Mouse (Mus musculus) urinary bladder, adult 2 months (tissue): Measurements from ENCODE around the gene Gm6169. TPM values are rescaled to one million over a fixed set of nuclear protein-coding genes. Genes with fewer than 3 reads are reported as not detected.
"Not testable (repeated sequence)": the region's sequence is repeated elsewhere in the genome, so short reads cannot be mapped to it uniquely, and the experiment has no call there.

Experiments used
- DNase-seq: peaks from one replicate; pipeline ENCODE4 v3.0.0; 2022; ENCODE audit warnings: low spot score
- polyA plus RNA-seq: library from polyadenylated mRNA; depleted of rRNA; stranded (reverse); fragments of >200 nt; gene quantifications from 2 replicates; pipeline ENCODE4 v1.2.3, GENCODE M21; 2012; rRNA removed

Gene Gm6169
- polyA plus RNA-seq, 1 experiment: 8.9 TPM

DNA sequence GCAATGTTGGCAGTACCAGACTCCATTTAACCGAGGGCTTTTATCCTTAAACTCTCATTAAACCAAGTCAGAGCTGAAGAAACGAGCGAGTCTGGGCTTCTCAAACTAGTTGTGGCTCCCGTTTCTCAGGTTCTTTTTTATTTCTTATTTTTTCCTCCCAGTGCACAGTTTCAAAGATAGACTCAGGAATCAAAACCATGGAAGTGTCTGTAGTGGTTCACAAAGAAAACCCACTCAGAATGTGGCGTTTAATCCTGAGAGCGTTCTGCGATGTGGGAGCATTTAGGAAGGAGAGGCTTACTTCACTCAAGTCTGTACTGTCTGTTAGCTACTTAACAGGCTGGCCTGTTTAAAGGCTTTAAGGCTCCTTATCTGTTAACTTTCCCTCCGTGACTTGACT is 30.9 kb downstream of the Gm6169 start:
- DNase-seq: no peak

DNA sequence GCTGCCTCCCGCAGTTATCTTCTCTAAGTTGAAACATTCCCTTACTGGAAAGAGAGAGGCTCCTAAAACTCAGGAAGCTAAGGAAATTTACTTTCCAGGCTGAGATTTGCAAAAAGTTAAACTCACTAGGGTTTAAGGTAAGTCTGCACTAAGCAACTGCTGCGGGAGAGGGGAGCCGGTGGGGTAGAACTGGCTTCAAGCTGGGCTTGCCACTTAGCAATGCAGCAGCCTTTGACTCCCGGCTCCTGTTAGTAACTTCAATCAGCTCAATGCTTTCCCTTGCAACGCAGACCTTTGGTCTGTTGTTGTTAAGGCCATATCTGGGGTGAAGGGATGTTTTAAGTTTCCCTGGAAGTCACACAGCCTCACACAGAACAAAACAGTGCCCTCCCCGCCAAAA is 31.3 kb downstream of the Gm6169 start:
- DNase-seq: no peak

DNA sequence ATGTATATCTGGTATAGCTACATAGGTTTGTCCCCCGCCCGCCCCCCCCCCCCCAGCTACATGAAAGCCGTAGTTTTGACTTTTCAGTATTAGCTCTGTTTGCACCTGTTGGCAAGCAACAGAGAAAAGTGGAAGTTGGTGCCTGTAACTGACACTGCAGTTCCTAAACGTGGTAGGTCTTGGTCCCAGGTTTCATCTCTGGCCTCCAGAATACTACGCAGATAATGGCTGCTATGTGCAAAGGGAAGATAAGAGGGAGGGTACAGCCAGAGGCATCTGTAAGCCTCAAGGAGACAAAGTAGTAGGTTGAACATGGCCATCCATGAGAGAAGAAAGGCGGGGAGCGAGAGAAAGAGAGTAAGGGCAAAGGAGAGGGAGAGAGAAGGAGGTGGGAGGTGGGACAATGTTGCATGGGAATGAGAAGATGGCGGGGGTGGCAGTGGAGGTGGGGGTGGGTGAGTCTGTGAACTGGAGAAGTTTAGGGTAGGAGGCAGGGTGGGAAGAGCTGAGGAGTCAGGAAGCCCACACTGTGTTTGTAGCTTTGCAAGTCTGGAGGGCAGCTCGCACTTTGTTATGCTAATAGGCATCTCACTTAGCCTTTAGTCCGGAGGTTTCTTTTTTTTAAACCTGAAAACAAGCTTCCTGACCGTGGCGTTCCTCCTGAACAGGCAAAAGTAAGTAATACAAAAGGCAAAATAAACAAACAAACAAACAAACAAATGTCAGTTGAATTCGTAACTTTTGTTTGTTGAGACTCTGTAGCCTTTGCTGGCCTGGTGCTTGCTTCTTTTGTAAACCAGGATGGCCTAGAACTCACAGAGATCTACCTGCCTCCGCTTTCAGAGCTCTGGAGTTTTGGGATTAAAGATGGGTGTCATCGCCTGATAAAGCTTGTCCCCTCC is 32.1 kb downstream of the Gm6169 start, which contains the start of gene Fam169a:
TSS of gene Fam169a (plus strand) at position 638 of the 902 bp plus-strand sequence.
- DNase-seq: no peak

DNA sequence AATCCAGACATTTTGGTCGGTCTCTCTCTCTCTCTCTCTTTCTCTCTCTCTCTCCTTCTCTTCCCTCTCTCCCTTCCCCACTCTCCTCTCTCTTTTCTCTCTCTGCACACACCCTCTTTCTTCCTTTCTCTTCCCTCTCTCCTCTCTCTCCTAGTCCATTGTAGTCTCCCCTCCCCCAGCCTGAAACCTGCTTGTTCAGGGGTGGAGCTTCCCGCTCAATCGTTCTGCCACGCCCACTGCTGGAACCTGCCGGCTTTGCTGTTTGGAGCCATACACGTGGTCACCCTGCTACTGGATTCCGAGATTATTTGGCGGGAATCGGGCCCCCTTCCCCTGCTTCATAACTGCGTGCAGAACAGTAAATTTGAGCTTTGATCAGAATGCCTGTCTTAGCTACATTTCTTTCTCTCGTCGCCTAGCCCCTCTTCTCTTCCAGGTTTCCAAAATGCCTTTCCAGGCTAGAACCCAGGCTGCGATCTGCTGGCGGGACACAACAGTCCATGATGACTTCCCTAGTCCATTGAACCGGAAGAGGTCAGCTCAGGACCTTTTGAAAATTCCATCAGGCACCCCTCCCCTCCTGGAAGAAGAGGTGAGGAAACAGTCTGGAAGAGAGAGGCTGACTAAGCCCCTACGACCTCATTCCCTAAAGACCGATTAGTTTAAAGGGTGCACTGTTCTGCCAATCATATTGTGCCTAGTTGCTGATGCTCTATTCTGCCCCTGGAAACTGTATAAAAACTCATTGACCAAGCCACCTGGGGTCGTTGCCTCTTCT is 34.0 kb downstream of the Gm6169 start:
- not testable (repeated sequence) for DNase-seq

DNA sequence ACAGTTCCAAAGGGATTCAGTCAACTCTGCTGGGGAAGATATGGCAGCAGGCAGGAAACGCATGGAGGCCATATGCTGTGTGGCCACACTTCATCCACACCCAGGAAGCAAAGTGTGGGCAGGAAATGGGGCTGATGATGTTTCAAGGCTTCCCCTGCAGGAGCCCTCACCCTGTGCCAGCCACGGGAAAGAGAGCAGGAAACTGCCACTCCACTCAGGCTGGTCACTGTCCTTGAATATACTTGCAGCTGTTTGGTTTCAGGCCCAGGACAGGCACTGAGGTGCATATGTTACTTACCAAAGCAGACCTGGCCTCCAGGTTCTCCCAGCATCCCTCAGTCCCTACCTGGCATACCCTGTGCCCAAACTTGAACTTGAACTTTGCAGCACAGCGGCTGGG is 34.6 kb downstream of the Gm6169 start:
- DNase-seq: no peak

DNA sequence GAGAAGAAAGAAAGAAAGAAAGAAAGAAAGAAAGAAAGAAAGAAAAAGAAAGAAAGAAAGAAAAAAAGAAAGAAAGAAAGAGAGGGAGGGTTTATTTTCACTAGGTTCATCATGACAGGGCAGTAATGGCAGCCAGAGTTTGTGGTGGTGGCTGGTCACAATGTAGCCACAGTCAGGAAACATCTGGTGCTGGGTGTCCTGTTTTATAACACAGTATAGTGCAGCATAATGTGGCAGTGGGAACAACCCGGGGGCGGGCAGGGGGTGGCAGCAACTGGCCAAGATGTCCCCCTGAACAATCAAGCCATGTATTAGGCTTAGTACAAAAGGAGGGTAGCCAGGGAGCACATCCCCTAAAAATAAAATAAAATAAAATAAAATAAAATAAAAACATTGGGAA is 35.6 kb downstream of the Gm6169 start:
- no peak for DNase-seq

DNA sequence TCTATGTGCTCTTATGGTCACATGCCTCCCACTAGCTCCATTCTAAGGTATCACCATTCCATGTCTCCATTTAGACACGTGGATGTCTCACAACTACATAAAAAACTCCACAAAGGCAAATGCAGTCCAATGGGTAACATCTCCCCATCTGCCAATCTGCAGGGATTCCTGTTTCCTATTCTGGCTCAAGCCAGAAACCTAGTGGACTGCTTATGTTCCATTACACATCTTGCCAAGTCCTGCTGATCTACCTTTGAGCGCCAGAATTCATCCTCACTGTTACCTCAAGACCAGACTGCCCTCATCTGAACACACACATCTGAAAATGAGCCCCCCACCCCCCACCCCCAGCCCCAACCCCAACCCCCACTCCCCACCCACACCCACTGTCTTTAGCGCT is 36.9 kb downstream of the Gm6169 start:
- no peak for DNase-seq

DNA sequence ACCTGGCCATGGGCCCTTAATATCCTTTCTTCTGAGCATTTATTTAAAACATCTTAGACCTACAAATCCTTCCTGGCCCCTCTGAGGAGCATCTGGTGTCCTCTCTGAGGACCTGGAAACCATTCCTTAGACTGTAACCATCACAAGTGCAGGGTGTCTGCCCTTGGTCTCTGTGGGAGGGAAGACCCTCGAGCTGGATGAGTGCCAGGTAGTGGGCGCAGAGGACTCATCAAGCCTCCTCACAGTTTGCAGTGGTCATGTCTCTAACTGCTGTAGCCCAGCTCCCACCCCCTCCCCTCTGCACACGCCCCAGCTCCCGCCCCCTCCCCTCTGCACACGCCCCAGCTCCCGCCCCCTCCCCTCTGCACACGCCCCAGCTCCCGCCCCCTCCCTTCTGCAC is 38.7 kb downstream of the Gm6169 start:
- DNase-seq: no peak

DNA sequence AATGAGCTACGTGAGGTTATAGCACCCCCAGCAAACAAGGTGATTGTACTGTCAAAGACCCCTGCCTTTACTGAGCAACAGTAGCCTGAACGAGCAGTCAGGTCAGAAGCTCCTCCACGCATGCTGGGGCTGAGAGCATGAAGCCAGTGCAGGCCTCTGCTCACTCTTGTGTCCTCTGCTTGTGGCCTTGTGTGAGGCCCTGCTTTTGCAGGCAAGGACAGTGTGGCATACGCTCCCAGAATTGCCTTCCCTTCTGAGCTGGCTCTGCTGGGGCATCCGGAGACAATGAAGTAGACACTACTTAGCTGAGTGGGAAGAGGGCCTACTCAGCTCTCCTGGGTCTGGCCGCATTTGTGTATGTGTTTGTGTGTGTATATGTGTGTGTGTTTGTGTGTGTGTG is 39.3 kb downstream of the Gm6169 start:
- no peak for DNase-seq

DNA sequence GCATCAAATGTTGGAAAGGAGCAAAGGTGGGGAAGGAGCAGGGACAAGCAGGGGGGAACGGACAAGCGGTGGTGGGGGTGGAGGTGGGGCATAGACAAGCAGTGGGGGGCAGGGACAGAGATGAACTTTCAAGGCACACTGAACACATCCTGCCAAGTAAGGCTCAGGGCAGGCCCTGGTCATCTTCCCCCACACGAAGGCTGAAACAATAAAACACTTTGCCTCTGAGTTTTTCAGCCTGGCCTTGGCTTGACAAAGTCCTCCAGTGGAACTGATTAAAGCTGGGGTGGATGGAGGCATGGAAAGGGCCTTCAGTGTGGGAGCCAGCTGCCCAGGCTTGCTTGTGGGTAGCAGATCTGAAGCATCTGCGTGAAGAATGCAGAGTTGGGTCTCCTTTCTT is 41.2 kb downstream of the Gm6169 start:
- DNase-seq: no peak

DNA sequence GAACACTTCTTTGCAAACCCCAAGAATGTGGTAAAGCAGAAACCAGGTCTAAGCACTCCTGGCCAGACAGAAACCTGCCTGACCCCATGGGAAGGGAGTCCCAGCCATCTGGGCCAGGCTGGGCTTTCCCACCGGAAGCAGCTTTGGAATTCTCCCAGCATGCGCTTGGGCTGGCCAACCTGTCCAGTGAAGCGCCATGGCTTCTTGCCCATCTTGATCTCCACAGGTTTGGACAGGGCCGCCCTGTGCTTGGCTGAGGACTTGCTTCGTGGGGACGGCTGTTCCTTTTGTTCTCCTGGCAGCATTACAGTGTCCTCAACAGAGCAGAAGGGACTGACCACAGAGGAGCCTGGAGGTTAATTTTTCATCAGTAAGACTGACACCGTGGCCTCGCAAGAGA is 45.2 kb downstream of the Gm6169 start:
- DNase-seq: no peak

DNA sequence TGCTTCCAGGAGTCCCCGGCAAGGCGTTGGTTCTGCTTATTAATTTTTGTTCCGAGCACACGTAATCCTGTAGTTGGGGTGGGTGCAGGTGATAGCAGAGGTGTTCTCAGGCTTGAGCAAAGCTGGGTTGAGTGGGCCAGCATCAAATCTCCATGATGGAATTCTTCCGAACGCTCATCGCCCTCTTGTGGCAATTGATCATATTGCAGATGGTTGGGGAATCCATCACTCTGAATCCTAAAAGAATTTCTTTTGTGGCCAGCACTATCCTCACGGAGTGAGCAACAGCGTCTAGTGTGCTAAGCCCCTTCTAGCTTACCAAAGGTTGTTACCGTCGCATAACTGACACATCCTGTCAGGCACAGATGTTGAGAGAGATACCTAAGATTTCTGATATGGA is 46.4 kb downstream of the Gm6169 start:
- no peak for DNase-seq

DNA sequence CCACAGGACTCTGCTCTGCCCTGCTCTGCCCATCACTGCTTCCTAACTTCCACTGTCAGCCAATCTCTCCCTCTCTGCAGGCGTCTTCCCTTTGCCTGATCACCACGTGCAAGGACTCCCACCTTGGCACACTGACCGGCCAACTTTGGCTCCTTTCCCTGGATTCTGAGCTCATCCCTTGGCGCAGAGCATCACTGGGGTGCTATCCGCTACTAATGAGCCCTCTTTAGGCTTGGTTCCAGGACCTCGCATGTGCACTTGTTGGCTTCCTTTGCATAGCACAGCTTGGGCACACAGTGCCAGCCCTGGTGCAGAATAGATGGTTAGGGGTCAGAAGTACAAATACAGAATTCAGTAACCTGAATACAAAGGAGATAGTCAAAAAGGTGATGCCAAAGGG is 47.9 kb downstream of the Gm6169 start:
- DNase-seq: no peak

Other genes with a start within 250 kb of the Gm6169 start
- 0.39 and 0.49 TPM in 2 replicates for gene Gcnt4, start 174.5 kb downstream of the Gm6169 start, polyA plus RNA-seq
- 0.06 and 0.13 TPM in 2 replicates for gene 1700029F12Rik, start 64.9 kb downstream of the Gm6169 start, polyA plus RNA-seq
- gene Fam169a, start 32.0 kb downstream of the Gm6169 start, polyA plus RNA-seq: 0.18 and 0.21 TPM in 2 replicates
- 23.5 and 24.4 TPM in 2 replicates for gene Gfm2, start 38.7 kb upstream of the Gm6169 start, polyA plus RNA-seq
- 105 and 145 TPM in 2 replicates for gene Nsa2, start 38.7 kb upstream of the Gm6169 start, polyA plus RNA-seq
- 99.2 and 113 TPM in 2 replicates for gene Hexb, start 99.1 kb upstream of the Gm6169 start, polyA plus RNA-seq
- gene Enc1, start 141.9 kb upstream of the Gm6169 start, polyA plus RNA-seq: 7.4 and 9.3 TPM in 2 replicates